Mouse (Mus musculus): ENCODE results near the gene Sufu. TPM values are rescaled to one million over a fixed set of nuclear protein-coding genes. Genes with fewer than 3 reads are reported as not detected.
A peak's percentile ranks its signal among the peaks of the same experiment; 100 is the strongest.

The Sufu gene
- polyA plus RNA-seq, 1 experiment = 18.6 TPM

DNA sequence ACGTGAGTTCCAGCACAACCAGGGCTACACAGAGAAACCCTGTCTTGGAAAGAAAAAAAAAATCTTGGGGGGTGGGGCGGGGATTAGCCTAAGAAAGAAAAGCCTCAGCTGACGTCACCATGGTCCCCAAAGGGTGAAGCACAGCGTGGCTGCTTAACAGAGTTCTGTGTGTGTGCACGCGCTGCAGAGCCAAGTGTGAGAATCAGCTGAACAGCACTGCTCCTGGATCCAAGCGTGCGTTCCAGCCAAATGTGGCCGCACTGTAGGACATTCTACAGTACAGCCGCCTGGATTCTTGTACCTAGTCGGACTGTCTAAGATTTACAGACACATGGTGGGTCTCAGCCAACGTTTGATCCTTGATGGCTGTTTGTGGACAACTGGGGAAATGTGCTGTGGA, 29.8 kb downstream of the Sufu start:
- Histone ChIP-seq H3K27me3 (ENCODE audit: control insufficient read depth, insufficient read depth, low read length) (no peaks in the 10 kb centered on the region), H3K4me3 (ENCODE audit: extremely low read depth, insufficient read depth, insufficient read length) (no peak overlapping the region), H3K4me1 (ENCODE audit: control insufficient read depth, insufficient read depth, insufficient read length) (no peaks in the 10 kb centered on the region), H3K27ac (ENCODE audit: insufficient read depth, low read length) (no peak overlapping the region), H3K36me3 (ENCODE audit: control insufficient read depth, insufficient read depth, low read length) (peaks cover 2% of the 10 kb centered on the region; the same call in 1 of the 2 replicates)
- 90% methylated on average over 12 of the region's 12 CpGs for WGBS
- no peak for DNase-seq (ENCODE audit: low read depth in 1 of 2, low spot score in 2 of 2)
- TF ChIP-seq CTCF (IDR thresholded peaks at IDR 0.05; ENCODE audit: extremely low read depth, insufficient read depth, insufficient read length, insufficient replicate concordance) = no peak
- no peak for TF ChIP-seq POLR2A (IDR thresholded peaks at IDR 0.05; ENCODE audit: low read depth, low read length)

GRCm38 (mm10) chr19:46429250-46429649, 32.6 kb downstream of the Sufu start:
- no peak for TF ChIP-seq CTCF (IDR thresholded peaks at IDR 0.05; ENCODE audit: extremely low read depth, insufficient read depth, insufficient read length, insufficient replicate concordance)
- no peak for TF ChIP-seq POLR2A (IDR thresholded peaks at IDR 0.05; ENCODE audit: low read depth, low read length)
- no peaks in the 10 kb centered on the region for H3K27me3 ChIP-seq (ENCODE audit: control insufficient read depth, insufficient read depth, low read length)

GRCm38 (mm10) chr19:46433712-46434111, 37.0 kb downstream of the Sufu start:
- H3K4me3 ChIP-seq (ENCODE audit: extremely low read depth, insufficient read depth, insufficient read length) = no peak overlapping the region
- no peaks in the 10 kb centered on the region for H3K36me3 ChIP-seq (ENCODE audit: control insufficient read depth, insufficient read depth, low read length)
- TF ChIP-seq CTCF (IDR thresholded peaks at IDR 0.05; ENCODE audit: extremely low read depth, insufficient read depth, insufficient read length, insufficient replicate concordance) (no peak), POLR2A (IDR thresholded peaks at IDR 0.05; ENCODE audit: low read depth, low read length) (no peak)
- H3K27ac ChIP-seq (ENCODE audit: insufficient read depth, low read length) = no peak overlapping the region
- H3K27me3 ChIP-seq (ENCODE audit: control insufficient read depth, insufficient read depth, low read length) = no peaks in the 10 kb centered on the region
- 93% methylated on average over 7 of the region's 7 CpGs for WGBS
- DNase-seq (ENCODE audit: low read depth in 1 of 2, low spot score in 2 of 2) = no peak
- H3K4me1 ChIP-seq (ENCODE audit: control insufficient read depth, insufficient read depth, insufficient read length) = no peaks in the 10 kb centered on the region

More at GRCm38 (mm10) chr19:46429250-46429649, 32.6 kb downstream of the Sufu start:
- no peak overlapping the region for H3K27ac ChIP-seq (ENCODE audit: insufficient read depth, low read length)
- no peak overlapping the region for H3K4me3 ChIP-seq (ENCODE audit: extremely low read depth, insufficient read depth, insufficient read length)
- no peaks in the 10 kb centered on the region for H3K4me1 ChIP-seq (ENCODE audit: control insufficient read depth, insufficient read depth, insufficient read length)
- DNase-seq (ENCODE audit: low read depth in 1 of 2, low spot score in 2 of 2) = no peak
- peaks cover 2% of the 10 kb centered on the region; the same call in 1 of the 2 replicates for H3K36me3 ChIP-seq (ENCODE audit: control insufficient read depth, insufficient read depth, low read length)

DNA sequence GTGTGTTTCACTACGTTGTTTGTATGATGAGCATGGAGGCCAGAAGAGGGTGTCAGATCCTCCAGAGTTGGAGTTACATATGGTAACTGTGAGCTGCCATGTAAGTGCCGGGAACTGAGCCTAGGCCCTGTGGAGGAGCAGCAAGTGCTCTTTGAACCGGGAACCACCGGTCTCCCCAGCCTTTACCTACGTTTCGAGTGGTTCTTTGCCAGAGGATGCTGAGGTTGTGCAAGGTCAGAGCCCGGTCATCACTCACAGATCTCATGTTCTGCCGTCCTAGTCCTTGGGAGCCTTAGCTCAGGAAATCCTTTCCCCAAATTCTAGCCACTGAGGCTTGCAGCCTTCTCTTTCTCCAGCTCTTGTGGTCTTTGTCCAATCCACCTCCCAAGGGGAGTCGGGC, 37.5 kb downstream of the Sufu start:
- 86% methylated on average over 9 of the region's 9 CpGs for WGBS
- DNase-seq (ENCODE audit: low read depth in 1 of 2, low spot score in 2 of 2) = no peak
- Histone ChIP-seq H3K27ac (ENCODE audit: insufficient read depth, low read length) (no peak overlapping the region), H3K4me1 (ENCODE audit: control insufficient read depth, insufficient read depth, insufficient read length) (no peaks in the 10 kb centered on the region), H3K4me3 (ENCODE audit: extremely low read depth, insufficient read depth, insufficient read length) (no peak overlapping the region), H3K27me3 (ENCODE audit: control insufficient read depth, insufficient read depth, low read length) (no peaks in the 10 kb centered on the region), H3K36me3 (ENCODE audit: control insufficient read depth, insufficient read depth, low read length) (no peaks in the 10 kb centered on the region)
- TF ChIP-seq CTCF (IDR thresholded peaks at IDR 0.05; ENCODE audit: extremely low read depth, insufficient read depth, insufficient read length, insufficient replicate concordance) = no peak
- TF ChIP-seq POLR2A (IDR thresholded peaks at IDR 0.05; ENCODE audit: low read depth, low read length) = no peak

DNA sequence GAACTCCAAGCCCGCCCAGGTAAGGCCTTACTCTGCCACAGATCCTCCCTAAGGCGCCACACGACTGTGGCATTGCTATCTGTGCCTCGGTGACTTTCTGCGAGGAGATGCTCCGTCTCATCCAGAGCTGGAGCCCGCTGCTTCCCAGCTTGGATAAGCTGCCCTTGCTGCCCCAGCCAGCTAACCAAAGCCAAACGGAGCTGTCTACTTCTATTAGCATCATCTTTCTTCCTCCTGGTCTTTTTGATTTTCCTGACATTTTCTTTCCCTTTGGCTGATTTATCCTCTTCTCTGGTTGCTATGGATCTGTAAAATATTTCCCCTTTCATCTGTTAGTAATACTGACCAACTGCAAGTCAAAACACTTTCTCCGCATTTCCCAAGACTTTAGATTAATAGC, 37.9 kb downstream of the Sufu start:
- no peaks in the 10 kb centered on the region for H3K4me1 ChIP-seq (ENCODE audit: control insufficient read depth, insufficient read depth, insufficient read length)
- H3K27ac ChIP-seq (ENCODE audit: insufficient read depth, low read length) = no peak overlapping the region
- WGBS = 96% methylated on average over 9 of the region's 9 CpGs
- no peaks in the 10 kb centered on the region for H3K36me3 ChIP-seq (ENCODE audit: control insufficient read depth, insufficient read depth, low read length)
- H3K27me3 ChIP-seq (ENCODE audit: control insufficient read depth, insufficient read depth, low read length) = no peaks in the 10 kb centered on the region
- TF ChIP-seq POLR2A (IDR thresholded peaks at IDR 0.05; ENCODE audit: low read depth, low read length) (no peak), CTCF (IDR thresholded peaks at IDR 0.05; ENCODE audit: extremely low read depth, insufficient read depth, insufficient read length, insufficient replicate concordance) (no peak)
- no peak for DNase-seq (ENCODE audit: low read depth in 1 of 2, low spot score in 2 of 2)
- no peak overlapping the region for H3K4me3 ChIP-seq (ENCODE audit: extremely low read depth, insufficient read depth, insufficient read length)

DNA sequence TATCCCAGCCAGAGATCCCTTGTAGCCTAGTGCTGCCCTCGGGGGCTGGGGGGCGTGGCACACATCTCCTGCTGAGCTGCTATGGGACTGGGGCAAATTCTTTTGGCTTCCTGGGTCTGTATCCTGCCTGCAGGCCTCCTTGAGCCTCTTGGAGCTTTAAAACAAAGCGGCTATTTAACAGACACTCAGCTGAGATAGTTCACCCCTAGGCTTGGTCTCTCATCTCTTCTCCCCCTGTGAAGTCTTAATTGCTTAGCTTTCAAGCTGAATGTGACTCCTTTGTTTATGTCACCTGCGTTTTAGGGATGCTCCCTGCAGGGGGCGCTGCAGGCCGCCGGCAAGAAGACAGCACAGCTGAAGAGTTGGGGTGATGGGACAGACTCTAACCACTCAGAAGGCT, 38.8 kb downstream of the Sufu start:
- H3K27me3 ChIP-seq (ENCODE audit: control insufficient read depth, insufficient read depth, low read length) = no peaks in the 10 kb centered on the region
- no peak for DNase-seq (ENCODE audit: low read depth in 1 of 2, low spot score in 2 of 2)
- no peak overlapping the region for H3K4me3 ChIP-seq (ENCODE audit: extremely low read depth, insufficient read depth, insufficient read length)
- no peaks in the 10 kb centered on the region for H3K4me1 ChIP-seq (ENCODE audit: control insufficient read depth, insufficient read depth, insufficient read length)
- WGBS = 52% methylated on average over 7 of the region's 7 CpGs
- TF ChIP-seq CTCF (IDR thresholded peaks at IDR 0.05; ENCODE audit: extremely low read depth, insufficient read depth, insufficient read length, insufficient replicate concordance) (peak; percentile 43; the same call in 1 of the 2 replicates), POLR2A (IDR thresholded peaks at IDR 0.05; ENCODE audit: low read depth, low read length) (no peak)
- no peak overlapping the region for H3K27ac ChIP-seq (ENCODE audit: insufficient read depth, low read length)
- no peaks in the 10 kb centered on the region for H3K36me3 ChIP-seq (ENCODE audit: control insufficient read depth, insufficient read depth, low read length)

- WGBS = 86% methylated on average over 6 of the region's 6 CpGs
- H3K4me3 ChIP-seq (ENCODE audit: extremely low read depth, insufficient read depth, insufficient read length) = no peak overlapping the region
- H3K36me3 ChIP-seq (ENCODE audit: control insufficient read depth, insufficient read depth, low read length) = no peaks in the 10 kb centered on the region
- no peak for TF ChIP-seq POLR2A (IDR thresholded peaks at IDR 0.05; ENCODE audit: low read depth, low read length)
- TF ChIP-seq CTCF (IDR thresholded peaks at IDR 0.05; ENCODE audit: extremely low read depth, insufficient read depth, insufficient read length, insufficient replicate concordance) = no peak
- H3K27me3 ChIP-seq (ENCODE audit: control insufficient read depth, insufficient read depth, low read length) = no peaks in the 10 kb centered on the region
- DNase-seq (ENCODE audit: low read depth in 1 of 2, low spot score in 2 of 2) = no peak
- H3K27ac ChIP-seq (ENCODE audit: insufficient read depth, low read length) = no peak overlapping the region
- H3K4me1 ChIP-seq (ENCODE audit: control insufficient read depth, insufficient read depth, insufficient read length) = no peaks in the 10 kb centered on the region; the same call in 1 of the 2 replicates
These were observed 46.8 kb downstream of the Sufu start for GRCm38 (mm10) chr19:46443509-46443908.
